Mouse (Mus musculus) embryo, embryonic 11 days (tissue): ENCODE data around the gene Krt84.
A peak's percentile ranks its signal among the peaks of the same experiment; 100 is the strongest.
"Not testable (repeated sequence)": the region's sequence is repeated elsewhere in the genome, so short reads cannot be mapped to it uniquely, and the experiment has no call there.

Experiments used
- DNase-seq: peaks from one replicate; pipeline ENCODE4 v3.0.0-alpha.2; 2015

The Krt84 gene

DNA sequence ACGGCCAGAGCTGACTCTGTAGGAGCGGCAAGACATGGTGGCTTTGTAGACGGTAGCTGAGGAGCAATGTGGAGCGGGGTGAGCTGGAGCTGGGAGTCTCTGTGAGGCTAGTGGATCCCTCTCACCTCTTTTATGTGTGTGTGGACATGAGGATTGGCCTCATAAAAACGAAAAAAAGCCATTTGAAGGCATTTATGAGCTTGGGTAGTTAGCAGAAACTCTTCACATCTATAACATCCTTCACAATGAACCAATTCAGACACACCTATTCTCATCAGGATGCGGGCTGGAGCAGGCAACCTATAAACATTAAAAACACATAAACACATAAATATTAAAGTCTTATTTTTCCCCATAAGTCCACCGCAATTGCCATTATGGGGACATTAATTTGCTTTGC lies at the start of gene Krt84:
Gene Krt84, minus strand, starts transcription at position 101 of the 400 bp plus-strand sequence.
- DNase-seq: no peak

DNA sequence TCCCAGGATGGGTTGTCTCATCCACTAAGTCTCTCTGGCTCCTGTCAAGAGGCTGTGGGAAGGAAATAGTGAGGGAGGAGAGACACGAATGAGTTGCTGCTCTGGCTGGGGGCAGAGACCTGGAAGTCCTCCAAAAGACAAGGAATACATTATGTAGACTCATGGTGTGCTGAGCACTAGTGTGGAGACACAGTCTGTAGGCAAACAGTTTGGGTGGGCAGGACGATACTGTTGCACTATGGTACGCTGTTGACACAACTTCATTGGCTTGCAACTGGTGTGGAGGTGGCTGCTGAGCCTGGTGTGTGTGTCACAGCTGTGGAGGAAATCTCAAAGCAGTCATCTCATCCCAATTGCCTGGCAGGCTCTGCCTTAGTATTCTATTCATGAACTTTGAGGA lies 49.1 kb upstream of the Krt84 start:
- DNase-seq: no peak

DNA sequence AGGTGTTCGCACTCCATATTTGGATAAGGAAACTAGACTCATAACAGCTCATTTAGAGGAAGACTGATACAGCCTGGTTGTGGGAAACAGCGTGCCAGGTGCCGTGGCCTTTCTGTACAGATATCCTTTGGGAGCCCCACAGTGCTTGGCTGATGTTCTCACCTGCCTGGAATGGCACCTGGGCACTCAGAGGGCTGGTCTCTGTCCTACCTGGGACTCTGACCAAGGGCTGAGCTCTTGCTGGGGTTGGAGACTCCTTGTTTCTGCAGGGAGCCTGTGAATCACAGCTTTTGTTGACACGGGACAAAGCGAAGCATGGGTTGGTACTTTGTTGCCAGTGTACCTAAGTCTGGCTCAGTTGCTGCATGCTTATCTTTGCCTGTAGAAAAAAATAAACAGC lies 42.9 kb upstream of the Krt84 start:
- DNase-seq: no peak

DNA sequence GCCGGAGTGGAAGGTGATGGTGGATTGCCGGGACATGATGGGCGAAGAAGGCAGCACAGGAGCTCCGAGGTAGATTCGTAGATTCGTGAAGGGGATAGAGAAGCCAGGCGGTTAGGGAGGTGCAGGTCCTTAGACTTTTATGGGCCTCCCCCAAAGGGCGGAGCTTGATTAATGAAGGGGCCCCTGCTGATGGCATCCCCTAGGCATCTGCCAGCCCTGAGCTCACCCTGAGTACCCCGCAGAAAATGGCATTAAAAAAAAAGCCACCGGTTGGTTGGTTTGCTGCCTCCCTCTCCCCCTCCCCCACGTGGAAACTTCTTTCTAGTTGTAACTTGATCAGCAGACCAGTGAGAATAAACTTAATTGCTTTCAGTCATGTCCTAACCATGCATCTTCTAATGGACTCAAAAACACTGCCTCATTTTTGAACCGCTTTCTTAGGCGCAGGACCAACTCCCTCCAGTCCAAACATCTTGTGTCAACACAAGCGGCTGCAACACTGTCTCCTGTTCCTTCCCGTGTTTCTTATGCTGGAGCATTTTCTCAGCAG lies 41.3 kb upstream of the Krt84 start, which contains the start of gene Krt75:
Gene Krt75, minus strand, starts transcription at position 109 of the 550 bp plus-strand sequence.
- DNase-seq: no peak

DNA sequence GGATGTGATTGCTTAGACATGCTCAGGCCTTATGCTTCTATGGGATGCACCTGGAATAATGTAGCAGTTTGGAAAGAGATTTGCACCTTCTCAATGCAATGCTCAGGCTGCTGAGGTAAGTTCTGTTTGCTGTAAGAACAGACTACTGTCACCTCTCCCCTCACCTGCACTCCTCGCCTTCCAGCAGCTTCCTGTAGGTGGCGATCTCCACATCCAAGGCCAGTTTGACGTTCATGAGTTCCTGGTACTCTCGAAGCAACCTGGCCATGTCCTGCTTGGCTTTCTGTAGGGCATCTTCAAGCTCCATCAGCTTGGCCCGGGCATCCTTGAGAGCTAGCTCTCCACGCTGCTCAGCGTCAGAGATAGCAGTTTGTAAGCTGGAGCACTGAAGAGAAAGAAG lies 35.2 kb upstream of the Krt84 start:
- no peak for DNase-seq

DNA sequence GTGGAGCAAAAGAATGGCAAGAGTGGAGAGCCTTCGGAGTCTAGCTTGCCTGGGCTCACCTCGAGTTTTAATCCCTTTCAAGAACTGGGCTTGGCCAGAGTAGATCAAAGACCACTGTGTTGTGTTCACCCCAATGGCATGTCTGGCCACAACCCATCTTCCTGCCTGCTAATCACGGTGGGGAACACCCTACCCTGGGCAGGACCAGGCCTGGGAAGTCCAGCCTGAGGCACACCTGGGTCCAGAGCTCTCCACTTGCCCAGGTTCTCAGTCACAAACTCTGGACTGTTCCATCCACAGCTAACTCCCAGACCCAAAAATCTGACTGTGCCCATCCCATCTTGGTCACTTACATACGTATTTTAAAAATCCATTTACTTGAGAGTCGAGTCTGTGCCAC lies 30.2 kb upstream of the Krt84 start, which contains the start of gene Krt90:
Gene Krt90, minus strand, starts transcription at position 101 of the 400 bp plus-strand sequence.
- no peak for DNase-seq

DNA sequence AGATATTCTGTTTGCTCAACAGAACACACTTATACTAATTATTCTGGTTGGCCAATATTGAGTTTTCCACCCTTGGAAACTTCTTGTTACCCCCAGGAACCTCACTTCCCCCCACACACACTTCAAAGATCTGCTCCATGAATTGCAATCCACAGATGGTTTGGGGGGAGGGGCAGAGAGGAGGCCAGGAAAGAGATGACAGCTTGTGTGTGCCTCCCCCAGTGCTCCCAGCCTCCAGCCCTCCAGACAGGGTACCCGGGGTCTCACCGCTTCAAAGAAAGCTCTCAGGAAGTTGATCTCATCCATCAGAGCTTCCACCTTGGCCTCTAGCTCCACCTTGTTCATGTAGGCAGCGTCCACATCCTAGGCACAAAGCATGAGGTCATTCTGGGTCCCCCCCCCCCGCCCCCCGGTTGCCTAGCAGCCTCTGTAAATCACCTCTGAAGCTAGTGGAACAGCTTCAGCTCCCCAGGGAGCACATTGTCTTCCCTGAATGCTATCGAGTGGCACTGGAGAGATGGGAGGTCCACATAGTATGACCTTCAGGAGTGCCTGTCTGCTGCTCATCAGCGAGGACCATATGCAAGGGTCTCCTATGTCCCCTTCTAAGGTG lies 25.5 kb upstream of the Krt84 start:
- DNase-seq: peak; percentile 67

DNA sequence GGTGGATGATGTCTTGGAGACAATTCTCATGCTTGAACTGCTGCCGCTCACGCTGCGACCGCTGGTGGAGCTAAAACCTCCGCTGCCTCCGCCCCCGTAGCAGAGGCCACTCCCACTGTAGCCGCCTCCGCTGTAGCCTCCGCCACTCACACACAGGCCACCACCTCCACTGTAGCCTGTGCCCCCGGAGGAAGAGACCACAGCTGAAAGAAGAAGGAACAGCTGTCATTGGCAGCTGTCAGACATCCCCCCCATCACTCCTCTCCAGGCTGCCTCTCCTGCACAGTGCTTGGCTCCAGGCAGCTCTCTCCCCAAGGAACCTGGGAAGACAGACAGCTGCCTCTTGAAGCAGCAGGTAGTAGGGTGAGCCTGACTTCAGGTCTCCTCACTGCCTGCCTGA lies 20.5 kb upstream of the Krt84 start:
- DNase-seq: peak; percentile 76

DNA sequence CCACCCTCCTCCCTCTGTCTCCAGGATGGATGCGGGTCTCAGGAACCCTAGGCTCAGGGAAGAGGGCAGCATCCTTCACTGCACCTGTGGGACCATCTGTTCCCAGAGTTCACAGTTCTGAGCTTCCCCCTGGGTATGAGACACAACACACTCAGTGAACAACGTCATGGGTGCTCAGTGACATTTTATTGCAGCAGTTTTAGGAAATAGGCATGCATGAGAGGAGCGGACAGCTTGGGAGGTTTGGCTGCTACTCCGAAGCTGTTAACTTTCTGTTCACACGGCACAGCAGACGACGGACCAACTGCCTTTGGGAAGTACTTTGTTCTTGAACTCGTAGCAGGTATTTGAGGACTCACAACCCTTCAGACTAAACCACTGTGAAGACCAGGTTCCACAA lies 19.6 kb upstream of the Krt84 start:
- DNase-seq: no peak

DNA sequence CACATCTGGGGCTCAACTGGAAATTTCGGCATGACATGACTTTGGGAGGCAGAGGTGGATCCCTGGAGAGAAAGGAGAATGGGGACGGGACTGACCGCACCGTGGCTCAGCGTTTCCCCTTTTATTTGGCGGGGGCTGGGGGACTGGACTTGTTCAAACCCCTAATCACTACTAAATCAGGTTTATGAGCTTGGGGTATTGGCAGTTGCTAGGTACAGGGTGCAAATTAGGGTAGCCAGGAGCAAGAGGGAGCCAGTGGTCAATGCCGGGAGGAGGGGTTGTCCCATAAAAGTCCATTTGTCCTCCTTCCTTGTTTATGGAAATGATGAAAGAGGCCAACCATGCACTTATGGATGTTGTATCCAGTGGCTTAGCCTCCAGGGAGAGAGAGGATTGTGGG lies 17.9 kb upstream of the Krt84 start, which contains the start of gene Krt82:
Gene Krt82, minus strand, starts transcription at position 101 of the 400 bp plus-strand sequence.
- no peak for DNase-seq

DNA sequence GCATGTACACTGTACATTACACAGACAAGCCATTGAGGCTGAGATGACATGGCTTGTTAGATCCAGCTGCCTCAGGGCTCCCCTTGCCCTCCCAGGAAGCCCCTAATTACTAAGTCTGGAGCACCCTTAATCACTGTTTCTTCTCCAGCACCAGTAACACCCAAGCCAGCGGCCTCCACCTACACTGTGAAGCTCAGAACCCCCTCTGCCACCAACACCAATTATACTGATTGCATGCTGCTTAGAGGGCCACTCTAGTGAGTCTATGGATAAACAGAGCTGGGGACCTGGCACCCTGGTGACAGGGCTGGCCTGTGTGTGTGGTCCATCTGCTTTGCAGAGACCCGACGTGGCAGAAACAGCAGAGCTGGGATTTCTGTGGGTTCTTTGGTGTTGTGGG lies 11.9 kb upstream of the Krt84 start:
- DNase-seq: no peak

DNA sequence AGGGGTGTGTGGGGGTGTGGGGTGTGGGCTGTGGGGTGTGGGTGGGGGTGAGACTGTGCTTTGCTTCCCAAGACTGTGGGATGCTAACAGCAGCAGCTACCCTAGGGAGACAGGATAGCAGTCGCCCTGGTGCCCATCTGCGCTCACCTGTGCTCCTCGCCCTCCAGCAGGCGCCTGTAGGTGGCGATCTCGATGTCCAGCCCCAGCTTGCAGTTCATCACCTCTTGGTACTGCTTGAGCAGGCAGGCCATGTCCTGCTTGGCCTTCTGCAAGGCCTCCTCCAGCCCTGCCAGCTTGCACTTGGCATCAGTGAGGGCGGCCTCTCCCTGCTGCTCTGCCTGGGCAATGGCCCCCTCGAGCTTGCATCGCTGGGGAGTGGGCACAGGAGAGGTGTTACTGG lies 9.9 kb upstream of the Krt84 start:
- no peak for DNase-seq

DNA sequence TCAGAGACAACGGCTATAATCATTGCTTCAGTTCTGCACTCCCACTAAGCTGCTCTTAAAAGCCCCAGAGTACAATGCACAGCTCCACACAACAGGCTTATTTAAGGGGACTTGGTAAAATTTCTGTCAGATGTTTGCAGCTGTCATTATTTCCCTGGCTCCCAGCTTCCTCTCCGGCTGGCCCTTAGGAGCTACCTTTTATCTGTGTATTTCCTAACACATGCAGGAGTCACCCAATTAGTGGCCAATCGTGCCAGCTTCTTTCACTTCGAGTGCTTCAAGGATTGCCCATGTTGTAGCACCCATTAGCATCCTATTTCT lies 5.9 kb upstream of the Krt84 start:
- DNase-seq: no peak

DNA sequence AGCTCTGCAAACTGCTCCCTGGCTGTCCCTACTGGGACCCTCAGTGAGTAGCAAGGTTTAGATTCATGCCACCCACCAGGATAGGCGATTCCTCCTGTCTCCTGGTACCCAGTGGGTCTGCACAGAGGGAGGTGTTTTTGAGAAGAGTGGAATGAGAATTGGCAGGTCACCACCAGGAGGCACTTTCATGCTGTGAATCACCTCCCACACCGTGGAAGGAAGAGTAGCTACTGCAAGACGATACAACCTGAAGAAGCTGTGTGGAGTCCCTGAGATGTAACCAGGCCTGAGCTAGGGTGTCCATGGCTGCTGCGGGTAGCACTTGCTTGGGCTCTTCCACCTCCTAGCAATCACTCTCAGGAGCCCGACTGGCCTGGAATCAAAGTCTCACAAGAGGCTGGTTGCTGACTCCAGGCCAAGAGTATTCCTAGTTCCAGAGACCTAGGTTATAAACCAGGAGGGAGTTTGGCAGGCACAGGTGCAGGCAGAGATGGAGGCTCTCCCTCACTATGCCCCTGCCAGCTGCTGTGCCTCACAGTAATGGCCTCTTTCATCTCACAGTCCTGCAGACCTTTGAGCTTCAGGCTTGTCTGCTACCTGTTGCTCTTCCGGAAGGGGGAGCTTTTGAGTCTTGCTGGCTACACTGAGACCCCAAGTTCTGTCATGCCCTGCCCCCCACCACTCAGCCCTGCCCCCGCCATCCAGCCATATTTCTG lies 5.4 kb upstream of the Krt84 start:
- DNase-seq: peak; percentile 20

DNA sequence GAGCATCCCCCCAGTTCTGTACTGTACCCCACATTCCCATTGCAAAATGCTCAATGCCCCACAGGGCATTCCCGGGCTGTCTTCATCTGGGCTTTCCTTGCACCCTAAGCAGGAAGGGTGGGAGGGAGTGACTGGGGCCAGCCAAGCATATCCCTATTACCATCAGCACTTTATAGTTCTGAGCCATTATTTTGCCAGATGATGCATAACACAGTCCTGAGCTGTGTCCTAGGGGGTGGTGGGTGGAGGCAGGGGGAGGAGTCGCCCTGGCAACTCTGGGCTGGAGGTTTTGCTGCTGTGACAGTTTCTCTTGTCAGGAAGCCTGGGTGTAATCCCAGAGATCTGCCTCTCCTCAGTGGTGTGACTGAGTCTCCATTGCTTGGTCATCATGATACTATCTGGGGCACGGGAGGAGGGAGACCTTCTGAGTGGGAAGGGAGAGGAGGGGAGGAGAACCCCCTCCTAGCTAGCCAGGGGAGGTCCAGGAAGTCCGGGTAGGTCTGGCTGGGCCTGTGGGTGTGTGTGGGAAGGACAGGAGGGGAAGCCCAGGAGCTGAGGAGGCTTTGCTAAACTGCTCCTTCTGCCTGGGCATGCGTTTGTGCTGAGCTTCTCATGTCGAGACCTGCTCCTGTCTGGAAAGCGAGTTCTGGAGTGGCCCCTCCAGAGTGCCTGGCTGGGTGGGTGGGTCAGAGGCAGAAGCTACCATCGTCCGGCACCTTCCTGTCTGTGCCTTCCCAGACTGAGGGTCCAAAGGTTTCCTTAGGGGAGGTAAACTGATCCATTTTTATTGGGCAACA lies 3.6 kb upstream of the Krt84 start:
- DNase-seq: no peak

DNA sequence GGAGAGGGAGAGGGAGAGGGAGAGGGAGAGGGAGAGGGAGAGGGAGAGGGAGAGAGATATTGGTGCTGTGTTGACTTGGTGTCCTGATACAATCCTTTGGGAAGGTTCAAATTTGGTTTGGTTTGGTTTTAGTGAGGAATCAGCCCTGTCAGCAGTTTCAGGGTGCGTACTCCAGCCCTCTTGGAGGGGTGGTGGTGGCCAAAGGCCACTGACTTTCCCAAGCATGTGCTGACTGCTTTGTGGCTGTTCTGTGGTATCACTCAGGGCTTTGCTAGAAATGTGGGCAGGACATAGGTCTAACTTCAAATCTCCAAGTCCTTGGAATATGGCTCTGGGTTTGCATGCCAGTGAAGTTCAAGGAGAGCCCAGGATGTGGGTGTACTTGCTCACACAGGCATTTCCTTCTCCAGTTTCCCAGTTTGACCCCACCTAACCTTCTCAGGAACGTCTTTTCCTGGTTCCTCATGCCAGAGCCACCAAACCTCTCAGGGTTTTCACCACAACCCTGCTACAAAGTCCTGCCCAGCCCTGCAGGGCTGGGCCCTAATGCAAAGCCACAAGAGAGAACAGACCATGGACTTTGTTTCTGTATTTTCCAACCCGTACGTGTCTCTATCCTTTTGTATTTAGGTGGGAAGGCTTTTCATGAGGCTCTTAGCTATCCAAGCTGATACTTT lies 9.9 kb downstream of the Krt84 start:
- no peak for DNase-seq

DNA sequence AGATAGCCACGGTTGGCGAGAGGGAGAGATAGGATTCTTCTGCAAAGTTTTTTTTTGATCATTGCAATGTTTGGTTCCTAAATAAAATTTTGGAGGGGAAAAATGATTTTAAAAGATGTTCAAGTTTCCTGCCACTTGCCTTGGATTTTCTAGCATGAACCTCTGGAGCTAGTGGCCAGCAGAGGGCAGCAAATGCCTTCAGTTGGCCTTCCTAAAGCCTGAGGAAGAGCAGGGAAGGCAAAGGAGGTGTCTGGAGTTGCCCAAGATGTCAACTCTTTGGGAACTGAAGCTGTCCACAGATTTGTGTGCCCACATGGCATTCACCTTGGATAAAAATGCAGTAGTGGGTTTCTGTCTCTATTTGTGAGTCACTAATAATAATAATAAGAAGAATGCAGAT lies 12.8 kb downstream of the Krt84 start:
- peak; percentile 86 for DNase-seq

DNA sequence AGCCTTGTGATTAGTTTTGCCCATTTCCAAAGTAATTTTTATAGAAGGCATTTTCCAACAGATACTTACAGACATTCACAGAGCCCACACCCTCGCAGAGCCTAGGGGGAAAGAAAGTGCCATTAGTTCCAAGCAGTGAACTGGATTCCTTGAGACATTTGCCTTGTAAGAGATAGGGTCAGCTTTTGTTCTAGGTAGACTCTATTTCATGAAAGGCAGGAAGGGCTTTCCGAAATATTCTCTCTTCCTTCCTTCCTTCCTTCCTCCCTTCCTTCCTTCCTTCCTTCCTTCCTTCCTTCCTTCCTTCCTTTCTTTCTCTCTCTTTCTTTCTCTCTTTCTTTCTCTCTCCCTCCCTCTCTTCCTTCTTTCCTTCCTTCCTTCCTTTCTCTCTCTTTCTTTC lies 15.5 kb downstream of the Krt84 start, which contains the start of gene Gm49425:
Gene Gm49425, minus strand, starts transcription at position 101 of the 400 bp plus-strand sequence.
- DNase-seq: not testable (repeated sequence)

DNA sequence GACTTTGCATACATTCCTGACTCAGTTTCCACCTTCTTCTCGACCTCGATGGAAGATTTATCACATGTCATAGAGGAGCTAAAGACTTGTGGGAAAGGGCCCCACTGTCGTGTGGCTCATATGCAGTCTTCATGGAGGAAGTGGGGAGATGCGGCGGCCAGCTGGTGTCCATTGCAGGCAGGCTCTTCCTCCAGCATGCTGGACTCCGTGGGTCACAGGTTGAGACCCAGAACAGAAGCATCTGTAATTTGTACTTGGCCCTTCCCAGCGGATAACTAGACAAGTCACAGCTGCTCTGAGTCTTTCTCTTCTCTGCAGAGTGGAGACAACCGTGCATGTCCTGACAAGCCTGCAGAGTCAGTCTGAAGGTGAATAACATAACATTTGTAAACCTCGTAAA lies 24.4 kb downstream of the Krt84 start:
- DNase-seq: no peak

DNA sequence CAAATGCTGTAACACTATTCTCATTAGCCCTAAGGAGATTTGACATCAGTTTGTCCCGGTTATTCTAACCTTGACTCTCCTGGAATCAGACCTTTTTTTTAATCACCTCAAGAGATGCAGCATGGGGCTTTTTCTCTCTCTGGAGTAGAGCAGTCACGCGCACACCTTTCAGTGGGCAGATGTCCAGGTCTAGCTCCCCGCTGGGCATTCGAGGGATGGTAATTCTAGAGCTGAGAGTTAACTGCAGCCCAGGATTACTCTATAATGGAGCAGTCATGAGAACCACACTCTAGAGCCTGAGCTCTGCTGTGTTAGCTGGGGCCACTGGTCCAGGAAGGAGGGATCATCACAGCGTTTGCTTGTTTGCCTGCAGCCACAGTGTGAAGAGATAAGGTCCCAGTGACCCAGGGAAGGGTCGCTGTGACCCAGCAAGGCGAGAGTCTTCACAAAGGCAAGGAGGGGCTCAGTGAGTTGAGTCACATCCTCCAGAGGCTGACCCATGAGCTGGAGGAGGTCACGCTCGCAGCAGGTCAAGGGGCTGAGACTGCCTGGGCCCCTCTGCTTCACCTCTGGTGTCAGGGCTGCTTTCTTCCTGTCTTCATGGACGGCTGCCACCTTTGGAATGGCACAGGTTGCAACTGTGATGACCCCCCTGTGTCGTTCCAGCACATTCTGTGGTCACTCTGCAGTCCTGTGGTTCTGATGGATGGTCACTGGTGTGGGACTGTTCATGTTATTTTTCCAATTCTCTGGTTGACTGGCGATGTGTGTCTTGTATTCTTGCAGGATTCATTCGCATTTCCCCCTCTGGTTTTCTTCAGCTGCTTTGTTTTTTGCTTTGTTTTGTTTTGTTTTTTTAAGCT lies 25.5 kb downstream of the Krt84 start:
- DNase-seq: no peak

DNA sequence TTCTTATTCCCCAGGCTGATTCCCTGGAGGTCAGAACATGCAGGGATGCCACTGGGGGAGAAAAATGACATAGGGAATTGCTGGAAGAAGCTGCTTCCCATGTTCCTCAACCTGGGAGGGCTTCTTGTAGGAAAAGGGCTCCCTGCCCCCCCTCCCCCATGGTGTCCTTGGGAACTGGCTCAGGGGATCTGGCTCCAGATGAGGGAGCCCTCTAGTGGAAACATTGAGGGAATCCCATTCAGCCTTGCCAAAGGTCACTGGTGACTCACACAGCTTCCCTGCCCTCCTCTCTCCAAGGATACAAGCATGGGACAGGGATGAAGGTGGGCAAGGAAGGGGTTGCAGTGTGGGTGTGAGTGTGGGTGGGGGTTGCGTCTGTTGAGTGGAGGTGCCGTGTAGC lies 35.4 kb downstream of the Krt84 start:
- DNase-seq: peak; percentile 60

DNA sequence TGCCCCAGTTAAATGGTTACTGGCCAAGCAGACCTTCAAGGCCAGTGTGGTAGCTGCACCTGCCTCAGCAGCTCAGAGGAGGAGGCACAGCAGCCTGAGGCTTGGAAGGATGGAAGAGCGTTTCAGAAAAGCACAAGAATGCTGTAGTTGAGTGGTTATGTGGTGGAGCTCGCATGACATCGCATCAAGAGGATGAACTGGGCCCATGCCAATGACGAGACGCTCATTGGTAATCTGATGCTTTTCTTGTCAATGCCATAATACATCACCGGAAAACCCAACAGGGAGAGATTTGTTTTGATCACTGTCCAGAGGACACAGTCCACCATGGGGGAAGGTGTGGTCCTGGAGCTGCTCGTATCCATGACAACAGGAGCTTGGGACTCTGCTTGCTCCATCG lies 37.4 kb downstream of the Krt84 start:
- DNase-seq: no peak
